Mouse (Mus musculus): ENCODE data around the gene Lztfl1.
"Not testable (repeated sequence)": the region's sequence is repeated elsewhere in the genome, so short reads cannot be mapped to it uniquely, and the experiment has no call there.

Gene Lztfl1

GRCm38 (mm10) chr9:123678327-123679105 lies 39.0 kb downstream of the Lztfl1 start, which contains the start of the genes Ccr9 and Slc6a20a:
TSS of gene Ccr9 (plus strand) at chr9:123678439.
TSS of gene Slc6a20a (minus strand) at chr9:123678885.
- peak in 1 of 2 experiments; percentile 18 for DNase-seq

GRCm38 (mm10) chr9:123665645-123666044 lies 51.9 kb downstream of the Lztfl1 start:
- DNase-seq, result peak; percentile 21 to 68

GRCm38 (mm10) chr9:123659986-123660676 lies 57.4 kb downstream of the Lztfl1 start:
- not testable (repeated sequence) for DNase-seq

- DNase-seq, result no peak
Measured at GRCm38 (mm10) chr9:123658981-123659380, 58.5 kb downstream of the Lztfl1 start.

- no peak for DNase-seq
Measured at GRCm38 (mm10) chr9:123657457-123657856, 60.0 kb downstream of the Lztfl1 start.

- no peak for DNase-seq
Measured at GRCm38 (mm10) chr9:123651369-123651768, 66.1 kb downstream of the Lztfl1 start.

GRCm38 (mm10) chr9:123649785-123650511 lies 67.5 kb downstream of the Lztfl1 start:
- DNase-seq, result no peak

All from spleen, adult 18-20 months (tissue).